Mouse (Mus musculus) midbrain, embryonic 10.5 days (tissue): ENCODE data around the gene Map3k3. TPM values are rescaled to one million over a fixed set of nuclear protein-coding genes. Genes with fewer than 3 reads are reported as not detected.

Experiments
- DNase-seq: peaks from one replicate; pipeline ENCODE4 v3.0.0-alpha.2; 2017; ENCODE audit warnings: low spot score
- H3K27ac ChIP-seq: fragments of 300-500 bp; sonication (generic); replicated peaks from 2 replicates; pipeline ENCODE4 v1.5.1; 2016; ENCODE audit warnings: mild to moderate bottlenecking
- H3K27me3 ChIP-seq: fragments of 300-500 bp; sonication (generic); 2 replicates; pipeline ENCODE4 v1.6.1; 2016; ENCODE audit warnings: low read depth, mild to moderate bottlenecking; ENCODE audit not compliant: poor library complexity, severe bottlenecking
- H3K36me3 ChIP-seq: fragments of 300-500 bp; sonication (generic); 2 replicates; pipeline ENCODE4 v1.6.1; 2016; ENCODE audit warnings: mild to moderate bottlenecking, moderate library complexity
- H3K4me1 ChIP-seq: fragments of 300-500 bp; sonication (generic); 2 replicates; pipeline ENCODE4 v1.6.1; 2016
- H3K4me3 ChIP-seq: fragments of 300-500 bp; sonication (generic); 2 replicates; pipeline ENCODE4 v1.5.1; 2016; ENCODE audit warnings: mild to moderate bottlenecking, moderate library complexity
- H3K9me3 ChIP-seq: fragments of 300-500 bp; sonication (generic); replicated peaks from 2 replicates; pipeline ENCODE4 v1.6.1; 2016; ENCODE audit warnings: mild to moderate bottlenecking
- WGBS: fragments of 180-500 bp; shearing (Covaris S2); methylation state at CpG from one replicate; pipeline ENCODE4 v1.1.7; 2016; 5-methylcytosine and 5-hydroxymethylcytosine counted together
- polyA plus RNA-seq: library from polyadenylated mRNA; unstranded; fragments of >200 nt; fragmentation: Nextera tagmentation; extraction: Ambion mirVana; gene quantifications from 2 replicates; pipeline ENCODE4 v1.2.1, GENCODE M21; 2016

Gene Map3k3
- 20.6 and 21.9 TPM in 2 replicates for polyA plus RNA-seq

- peak; percentile 99 for DNase-seq
- no peaks in the 10 kb centered on the region for H3K27me3 ChIP-seq
- WGBS, result under 1% methylated on average over 69 of the region's 69 CpGs
- peak within 1 kb of the TSS; percentile 97 for H3K27ac ChIP-seq
- no peaks in the 10 kb centered on the region for H3K9me3 ChIP-seq
- H3K4me3 ChIP-seq, result peak within 1 kb of the TSS; percentile 97
- H3K36me3 ChIP-seq, result no peaks in the 10 kb centered on the region
- peaks cover 29% of the 10 kb centered on the region for H3K4me1 ChIP-seq
Observed at GRCm38 (mm10) chr11:106083708-106084701, at the start of gene Map3k3. Map3k3 (plus strand) TSS chr11:106084613.

- H3K4me1 ChIP-seq, result peaks cover 30% of the 10 kb centered on the region
- 90% methylated on average over 9 of the region's 9 CpGs for WGBS
- no peaks in the 10 kb centered on the region for H3K27me3 ChIP-seq
- H3K27ac ChIP-seq, result no peak overlapping the region
- H3K9me3 ChIP-seq, result 0 out of 2 replicates have a peak, but pooled peaks cover 3% of the 10 kb centered on the region
- DNase-seq, result no peak
- peaks cover 3% of the 10 kb centered on the region; the same call in 1 of the 2 replicates for H3K36me3 ChIP-seq
- no peak overlapping the region for H3K4me3 ChIP-seq
Observed at GRCm38 (mm10) chr11:106034986-106035385, 49.4 kb upstream of the Map3k3 start.

GRCm38 (mm10) chr11:106036548-106037417 lies 47.6 kb upstream of the Map3k3 start, which contains the start of gene Dcaf7:
Dcaf7 (plus strand) TSS chr11:106036872.
- H3K9me3 ChIP-seq, result 0 out of 2 replicates have a peak, but pooled peaks cover 2% of the 10 kb centered on the region
- H3K4me1 ChIP-seq, result peaks cover 30% of the 10 kb centered on the region
- H3K36me3 ChIP-seq, result peaks cover 3% of the 10 kb centered on the region; the same call in 1 of the 2 replicates
- under 1% methylated on average over 66 of the region's 66 CpGs for WGBS
- DNase-seq, result peak; percentile 98
- H3K27me3 ChIP-seq, result no peaks in the 10 kb centered on the region
- H3K4me3 ChIP-seq, result peak within 1 kb of the TSS; percentile 90
- H3K27ac ChIP-seq, result peak within 1 kb of the TSS; percentile 90

DNA sequence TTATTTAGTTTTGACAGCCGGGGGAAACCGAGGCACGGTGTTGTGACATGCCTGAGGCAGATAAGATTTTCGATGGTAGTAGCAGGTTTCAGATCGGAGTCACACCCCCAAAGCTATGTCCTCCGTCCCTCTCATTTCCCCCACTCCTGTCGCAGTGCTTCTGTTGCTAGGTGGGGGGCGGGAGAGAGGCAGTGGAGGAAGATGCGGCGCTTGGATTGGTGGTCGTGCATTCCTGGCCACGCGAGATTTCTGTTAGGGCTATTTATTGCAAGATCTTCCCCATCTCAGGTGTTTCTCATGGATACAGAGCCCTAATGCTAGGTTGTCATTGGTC lies 47.0 kb upstream of the Map3k3 start:
- H3K9me3 ChIP-seq, result no peaks in the 10 kb centered on the region
- peak overlapping the region; percentile 90 for H3K4me3 ChIP-seq
- H3K36me3 ChIP-seq, result peaks cover 3% of the 10 kb centered on the region; the same call in 1 of the 2 replicates
- H3K4me1 ChIP-seq, result peaks cover 30% of the 10 kb centered on the region
- WGBS, result under 1% methylated on average over 13 of the region's 13 CpGs
- peak; percentile 59 for DNase-seq
- H3K27ac ChIP-seq, result peak overlapping the region; percentile 90
- no peaks in the 10 kb centered on the region for H3K27me3 ChIP-seq

DNA sequence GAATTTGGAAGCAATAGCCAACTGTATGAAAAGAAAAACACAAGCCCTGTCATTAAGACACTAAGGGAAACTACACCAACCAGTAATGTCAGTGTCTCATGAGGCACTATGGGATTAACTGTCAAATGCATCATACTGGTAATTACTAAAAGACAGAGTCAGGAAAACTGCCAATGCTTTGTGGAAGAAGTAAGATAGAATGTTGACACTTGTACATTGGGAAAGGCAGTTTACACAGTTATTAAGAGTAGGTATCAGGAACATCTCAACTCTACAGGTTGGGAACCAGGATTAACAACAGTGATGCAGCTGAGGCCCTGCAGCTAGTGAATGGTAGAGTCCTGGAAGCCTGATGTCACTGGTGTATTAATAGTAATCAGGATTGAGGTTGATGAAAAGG lies 40.1 kb upstream of the Map3k3 start:
- H3K27ac ChIP-seq, result no peak overlapping the region
- H3K4me1 ChIP-seq, result no peaks in the 10 kb centered on the region
- no peak for DNase-seq
- H3K27me3 ChIP-seq, result no peaks in the 10 kb centered on the region
- no peak overlapping the region for H3K4me3 ChIP-seq
- H3K9me3 ChIP-seq, result no peaks in the 10 kb centered on the region
- H3K36me3 ChIP-seq, result peaks cover 37% of the 10 kb centered on the region

DNA sequence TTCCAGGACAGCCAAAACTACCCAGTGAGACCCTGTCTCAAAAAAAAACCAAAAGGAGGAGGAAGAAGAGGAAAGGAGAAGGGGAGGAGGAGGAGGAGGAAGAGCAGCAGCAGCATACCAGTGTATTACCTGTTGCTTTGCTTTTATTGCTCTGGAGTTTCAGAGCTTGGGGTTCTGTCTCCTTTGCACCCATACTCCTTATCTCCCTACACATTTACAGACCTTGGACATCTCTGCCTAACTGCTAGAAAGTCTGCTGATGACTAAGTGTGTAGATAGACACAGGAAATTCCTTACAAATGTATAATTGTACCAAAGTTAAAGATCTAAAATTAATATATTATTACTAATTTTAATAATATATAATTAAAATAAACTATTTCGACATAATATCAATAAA lies 39.2 kb upstream of the Map3k3 start:
- no peak for DNase-seq
- Histone ChIP-seq H3K27me3 (no peaks in the 10 kb centered on the region), H3K4me3 (no peak overlapping the region), H3K9me3 (no peaks in the 10 kb centered on the region), H3K27ac (no peak overlapping the region), H3K4me1 (no peaks in the 10 kb centered on the region), H3K36me3 (peaks cover 45% of the 10 kb centered on the region)
- 82% methylated on average over 1 of the region's 1 CpGs for WGBS

DNA sequence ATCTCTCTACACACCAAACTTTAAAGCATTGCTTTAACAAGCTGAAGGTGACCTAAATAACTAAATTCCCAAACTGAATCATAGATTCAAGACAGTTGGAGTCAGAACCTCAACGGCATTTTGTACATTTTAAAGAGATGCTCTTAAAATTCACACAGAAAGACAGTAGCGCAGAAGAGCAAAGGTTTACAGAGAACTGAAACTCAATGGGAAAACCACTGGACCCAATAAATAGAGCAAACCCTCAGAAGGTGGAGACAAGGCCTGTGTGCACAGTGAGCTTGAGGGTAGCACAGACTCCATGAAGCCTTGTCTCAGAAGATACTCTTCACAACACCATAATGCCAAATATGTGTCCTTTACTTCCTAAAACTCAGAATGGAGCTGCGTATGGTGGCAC lies 38.6 kb upstream of the Map3k3 start:
- H3K36me3 ChIP-seq, result peaks cover 50% of the 10 kb centered on the region
- 92% methylated on average over 3 of the region's 3 CpGs for WGBS

GRCm38 (mm10) chr11:106046584-106046983 lies 37.8 kb upstream of the Map3k3 start:
- Histone ChIP-seq H3K9me3 (no peaks in the 10 kb centered on the region), H3K36me3 (peaks cover 58% of the 10 kb centered on the region), H3K4me3 (no peak overlapping the region), H3K27ac (no peak overlapping the region), H3K27me3 (no peaks in the 10 kb centered on the region), H3K4me1 (no peaks in the 10 kb centered on the region)
- WGBS, result 88% methylated on average over 9 of the region's 9 CpGs
- no peak for DNase-seq

More for the DNA sequence above, 38.6 kb upstream of the Map3k3 start:
- Histone ChIP-seq H3K4me1 (no peaks in the 10 kb centered on the region), H3K27me3 (no peaks in the 10 kb centered on the region), H3K9me3 (no peaks in the 10 kb centered on the region), H3K27ac (no peak overlapping the region), H3K4me3 (no peak overlapping the region)
- DNase-seq, result no peak

DNA sequence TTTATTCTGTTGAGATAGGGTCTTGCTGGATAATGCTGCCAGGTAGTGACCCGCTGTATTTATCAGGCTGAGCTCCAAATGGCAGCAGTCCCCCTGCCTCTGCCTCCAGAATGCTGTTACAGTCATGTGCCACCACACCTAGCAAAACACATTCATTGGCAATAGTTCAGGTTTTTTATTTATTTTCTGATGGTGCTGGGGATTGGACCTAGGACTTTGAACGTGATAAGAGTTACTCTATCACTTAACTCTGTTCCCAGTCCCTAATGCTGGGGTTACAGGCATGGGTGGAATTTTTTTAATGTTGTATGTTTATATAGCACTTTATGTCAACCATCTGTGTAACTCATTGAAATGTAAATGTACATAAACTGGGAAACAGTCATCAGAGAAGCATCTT lies 30.5 kb upstream of the Map3k3 start:
- Histone ChIP-seq H3K36me3 (peaks cover 100% of the 10 kb centered on the region), H3K4me1 (no peaks in the 10 kb centered on the region), H3K4me3 (no peak overlapping the region), H3K9me3 (no peaks in the 10 kb centered on the region), H3K27ac (no peak overlapping the region), H3K27me3 (no peaks in the 10 kb centered on the region)
- 94% methylated on average over 2 of the region's 2 CpGs for WGBS
- DNase-seq, result no peak

- Histone ChIP-seq H3K4me3 (no peak overlapping the region), H3K4me1 (no peaks in the 10 kb centered on the region), H3K27ac (no peak overlapping the region), H3K9me3 (no peaks in the 10 kb centered on the region), H3K27me3 (no peaks in the 10 kb centered on the region), H3K36me3 (peaks cover 100% of the 10 kb centered on the region)
- no peak for DNase-seq
- WGBS, result 97% methylated on average over 8 of the region's 8 CpGs
Observed at GRCm38 (mm10) chr11:106054600-106054999, 29.8 kb upstream of the Map3k3 start.

DNA sequence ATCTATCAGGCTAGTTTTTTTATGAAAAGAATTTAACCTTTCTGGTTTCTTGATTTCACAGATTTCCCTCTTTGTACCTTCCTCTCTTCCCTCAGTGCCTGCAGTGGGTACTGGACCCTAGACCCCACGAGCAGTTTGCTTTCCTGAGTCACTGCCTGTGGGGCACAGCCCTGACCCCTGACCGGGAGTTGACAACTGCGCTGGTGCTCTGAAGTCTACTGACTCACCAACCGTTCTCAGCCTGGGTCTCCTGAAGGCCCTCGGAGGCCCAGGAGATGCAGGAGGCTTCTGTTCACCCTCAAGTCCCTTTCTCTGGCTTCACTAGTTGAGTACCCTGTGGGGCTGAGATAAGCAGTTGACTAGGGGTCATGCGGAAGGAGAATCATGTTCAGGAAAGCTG lies 29.1 kb upstream of the Map3k3 start:
- WGBS, result 92% methylated on average over 6 of the region's 6 CpGs
- peaks cover 98% of the 10 kb centered on the region for H3K36me3 ChIP-seq

DNA sequence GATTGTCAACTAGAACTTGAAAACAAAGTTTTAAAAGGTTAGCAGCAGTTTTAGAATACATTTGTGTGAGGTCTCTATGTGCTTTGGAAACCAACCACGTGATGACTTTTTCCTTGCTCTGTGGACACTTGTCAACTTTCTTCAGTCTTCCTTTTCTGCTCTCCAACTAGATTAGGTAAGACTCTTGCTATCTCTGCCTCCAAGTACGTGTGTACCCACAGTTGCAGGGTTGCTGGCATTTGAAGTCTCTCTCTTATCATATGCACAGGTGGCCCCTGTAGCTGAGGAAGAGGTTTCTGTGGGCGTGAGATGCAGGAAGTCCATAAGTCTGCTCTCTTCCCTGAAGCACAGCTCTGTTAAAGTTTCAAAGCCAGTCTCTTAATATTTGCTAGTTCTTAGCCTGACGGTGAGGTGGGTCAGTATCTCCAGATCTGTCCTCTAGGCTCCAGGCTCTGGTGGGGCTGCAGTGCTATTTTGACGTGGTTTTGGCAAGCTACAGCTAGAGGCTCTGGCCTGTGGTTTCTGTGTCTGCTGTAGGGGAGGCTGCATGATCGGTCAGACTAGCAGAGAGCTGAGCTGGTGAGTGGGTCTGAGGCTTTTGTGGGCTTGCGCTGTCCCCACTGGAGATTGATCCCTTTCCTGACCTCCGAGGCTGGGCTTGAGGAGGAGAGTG lies 27.5 kb upstream of the Map3k3 start:
- 93% methylated on average over 8 of the region's 8 CpGs for WGBS
- Histone ChIP-seq H3K36me3 (peaks cover 82% of the 10 kb centered on the region), H3K27me3 (no peaks in the 10 kb centered on the region), H3K4me1 (no peaks in the 10 kb centered on the region), H3K4me3 (no peak overlapping the region), H3K9me3 (no peaks in the 10 kb centered on the region), H3K27ac (no peak overlapping the region)
- no peak for DNase-seq

More for the DNA sequence above, 29.1 kb upstream of the Map3k3 start:
- H3K9me3 ChIP-seq, result no peaks in the 10 kb centered on the region
- DNase-seq, result no peak
- H3K27me3 ChIP-seq, result no peaks in the 10 kb centered on the region
- H3K27ac ChIP-seq, result no peak overlapping the region
- no peak overlapping the region for H3K4me3 ChIP-seq
- H3K4me1 ChIP-seq, result no peaks in the 10 kb centered on the region
